Mouse (Mus musculus) lung, adult 2 months (tissue): Measurements from ENCODE around the gene Lsamp. TPM values are rescaled to one million over a fixed set of nuclear protein-coding genes. Genes with fewer than 3 reads are reported as not detected.

Experiments
- DNase-seq: peaks from one replicate; pipeline ENCODE4 v3.0.0; 2022
- H3K4me1 ChIP-seq: fragments of 200-500 bp; 2 replicates; pipeline ENCODE4 v1.6.1; 2011; ENCODE audit warnings: low read length; ENCODE audit not compliant: control insufficient read depth, insufficient read depth
- H3K4me3 ChIP-seq: fragments of 200-500 bp; replicated peaks from 2 replicates; pipeline ENCODE3; 2011; ENCODE audit warnings: low read depth, mild to moderate bottlenecking, control low read depth, low read length; ENCODE audit errors: extremely low read depth
- CTCF ChIP-seq: fragments of 200-500 bp; IDR thresholded peaks from 2 replicates; pipeline ENCODE4 v1.5.1; 2011; ENCODE audit warnings: mild to moderate bottlenecking, low read length, control low read depth; ENCODE audit not compliant: insufficient read depth
- POLR2A ChIP-seq: fragments of 200-500 bp; IDR thresholded peaks from 2 replicates; pipeline ENCODE4 v1.6.1; 2011; ENCODE audit warnings: low read depth, mild to moderate bottlenecking, control low read depth, low read length, borderline replicate concordance; ENCODE audit errors: extremely low read depth
- WGBS: fragments of 180-500 bp; shearing (Covaris S2); methylation state at CpG from one replicate; pipeline ENCODE4 v1.1.7; 2018; 5-methylcytosine and 5-hydroxymethylcytosine counted together
- polyA plus RNA-seq: library from polyadenylated mRNA; depleted of rRNA; stranded (reverse); fragments of >200 nt; gene quantifications from 2 replicates; pipeline ENCODE4 v1.2.3, GENCODE M21; 2012

Gene Lsamp
- polyA plus RNA-seq, 1 experiment, result 0.28 TPM

DNA sequence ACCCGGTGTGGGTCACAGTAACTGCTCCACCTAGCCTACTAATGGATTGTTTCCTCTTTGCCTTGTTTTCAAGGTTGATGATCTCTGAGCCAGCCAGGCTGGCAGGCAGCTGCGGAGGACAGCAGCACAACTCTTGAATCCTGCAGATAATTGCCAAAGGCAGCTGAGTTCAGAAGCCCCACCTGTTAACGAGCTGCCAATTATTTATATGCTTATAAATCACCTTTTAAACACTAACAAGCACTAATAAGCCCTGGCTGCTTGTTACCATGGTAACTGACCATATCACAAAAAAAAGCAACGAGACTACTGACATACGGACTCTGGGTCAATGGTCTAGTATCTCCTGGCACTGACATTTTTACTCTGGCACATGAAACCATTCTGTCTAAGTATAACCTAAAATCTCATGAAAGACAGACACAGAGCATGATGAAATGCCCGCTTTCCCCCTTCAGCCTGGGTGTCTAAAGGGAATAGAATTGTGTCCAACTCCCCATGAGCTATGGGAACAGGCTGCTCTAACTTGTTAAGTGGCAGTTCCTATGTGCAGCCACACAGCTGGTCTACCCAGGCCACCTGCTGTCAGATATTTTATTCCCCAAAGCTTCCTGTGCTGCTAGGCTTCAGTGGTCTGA is 1526.9 kb downstream of the Lsamp start:
- Histone ChIP-seq H3K4me1 (no peaks in the 10 kb centered on the region), H3K4me3 (no peak overlapping the region)
- TF ChIP-seq POLR2A, result no peak
- no peak for TF ChIP-seq CTCF
- 56% methylated on average over 6 of the region's 6 CpGs for WGBS
- DNase-seq, result no peak

DNA sequence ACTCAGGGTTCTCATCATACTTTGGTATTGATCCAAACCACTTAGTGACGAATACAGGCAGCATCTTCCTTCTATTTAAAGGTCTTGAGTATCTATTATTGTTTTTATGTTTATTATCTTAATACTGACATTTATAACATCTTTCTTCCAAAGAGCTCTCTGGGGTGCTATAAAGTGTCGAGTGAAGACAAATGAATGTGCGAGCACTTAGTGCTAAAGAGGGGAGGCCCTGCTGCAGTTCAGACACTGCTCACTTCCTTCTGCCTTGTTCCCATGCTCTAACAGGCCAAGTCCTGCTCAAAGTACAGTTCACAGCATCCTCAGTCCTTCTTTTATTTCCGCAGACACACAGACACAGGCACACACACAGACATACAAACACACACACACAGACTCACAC is 1537.4 kb downstream of the Lsamp start:
- Histone ChIP-seq H3K4me1 (no peaks in the 10 kb centered on the region), H3K4me3 (no peak overlapping the region)
- DNase-seq, result no peak
- 56% methylated on average over 4 of the region's 4 CpGs for WGBS
- no peak for TF ChIP-seq CTCF
- TF ChIP-seq POLR2A, result no peak

DNA sequence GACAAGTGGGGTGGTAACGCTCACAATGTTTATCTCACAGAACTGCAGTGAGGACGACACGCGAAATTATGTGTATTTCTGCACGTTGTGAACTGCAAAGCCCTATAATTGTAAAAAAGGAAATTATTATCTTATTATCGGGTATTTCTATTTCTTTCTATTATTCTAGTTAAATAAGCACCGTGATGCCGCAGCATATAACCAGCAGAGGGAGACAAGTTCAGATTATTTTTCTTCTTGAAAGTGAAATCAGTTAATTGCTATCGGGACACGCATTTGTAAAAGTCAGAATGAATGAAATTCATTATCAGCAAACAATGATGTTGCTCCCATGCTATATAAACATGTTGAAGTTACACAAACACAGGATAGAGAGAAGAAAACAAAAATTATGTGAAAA is 1540.1 kb downstream of the Lsamp start:
- Histone ChIP-seq H3K4me1 (no peaks in the 10 kb centered on the region), H3K4me3 (no peak overlapping the region)
- no peak for DNase-seq
- TF ChIP-seq POLR2A (no peak), CTCF (no peak)
- WGBS, result 44% methylated on average over 10 of the region's 10 CpGs

DNA sequence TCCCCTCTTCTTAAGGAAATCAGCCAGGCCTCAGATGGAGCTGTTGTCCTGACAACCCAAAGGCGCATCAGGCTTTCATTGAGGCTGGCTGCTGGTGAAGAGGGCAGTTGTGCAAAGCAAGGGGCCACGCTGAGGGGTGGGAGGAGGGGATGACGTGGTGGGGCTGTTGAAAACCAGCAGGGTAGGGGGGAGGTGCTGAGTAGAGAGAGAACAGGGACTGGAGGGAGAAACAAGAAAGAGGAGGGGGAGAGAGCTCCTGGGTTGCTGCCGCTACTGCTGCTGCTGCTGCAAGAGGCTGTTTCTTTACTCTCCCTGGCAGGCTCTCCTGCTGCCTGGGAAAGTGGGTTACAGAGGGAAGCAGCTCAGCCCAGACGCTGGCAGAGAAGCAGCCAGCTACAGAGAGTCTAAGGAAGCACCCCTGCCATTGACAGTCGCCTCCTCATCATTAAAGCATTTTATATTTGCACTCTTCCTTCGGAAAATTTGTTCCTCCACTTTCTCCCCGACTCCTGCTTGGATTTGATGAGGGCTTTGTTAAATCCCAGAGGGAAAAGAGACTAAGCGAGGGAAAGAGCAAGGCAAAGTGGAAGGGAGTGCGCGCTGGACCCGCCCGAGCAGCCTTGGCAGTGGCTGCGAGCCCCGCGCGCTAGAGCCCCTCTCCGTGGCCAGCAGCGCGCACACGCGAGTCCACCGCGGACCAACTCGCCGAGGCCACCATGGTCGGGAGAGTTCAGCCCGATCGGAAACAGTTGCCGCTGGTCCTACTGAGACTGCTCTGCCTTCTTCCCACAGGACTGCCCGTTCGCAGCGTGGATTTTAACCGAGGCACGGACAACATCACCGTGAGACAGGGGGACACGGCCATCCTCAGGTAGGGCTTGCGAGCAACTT is 1548.7 kb downstream of the Lsamp start:
- TF ChIP-seq POLR2A, result no peak
- TF ChIP-seq CTCF, result no peak
- 2% methylated on average over 38 of the region's 38 CpGs for WGBS
- H3K4me1 ChIP-seq, result peaks cover 2% of the 10 kb centered on the region; the same call in 1 of the 2 replicates
- H3K4me3 ChIP-seq, result peak overlapping the region; percentile 29
- no peak for DNase-seq

DNA sequence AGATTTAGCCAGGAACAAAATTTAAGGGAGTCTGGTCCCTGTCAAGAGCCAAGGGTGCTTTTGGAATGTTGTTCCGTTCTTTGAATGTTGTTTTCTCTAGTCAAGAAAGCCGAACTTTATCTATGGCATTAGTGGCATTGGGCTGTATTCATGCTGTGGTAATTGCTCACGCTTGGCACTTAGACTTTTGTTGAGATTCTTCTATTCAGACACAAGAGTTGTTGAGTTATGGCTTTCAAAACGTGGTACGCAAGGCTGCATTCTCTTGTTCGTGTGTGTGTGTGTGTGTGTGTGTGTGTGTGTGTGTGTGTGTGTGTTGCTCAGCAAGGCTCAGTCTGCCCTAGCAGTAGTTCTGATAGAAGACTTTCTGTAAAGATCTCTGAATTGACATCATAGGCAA is 1549.5 kb downstream of the Lsamp start:
- H3K4me1 ChIP-seq, result peaks cover 2% of the 10 kb centered on the region; the same call in 1 of the 2 replicates
- H3K4me3 ChIP-seq, result no peak overlapping the region
- DNase-seq, result no peak
- TF ChIP-seq CTCF (no peak), POLR2A (no peak)
- WGBS, result 15% methylated on average over 6 of the region's 6 CpGs

DNA sequence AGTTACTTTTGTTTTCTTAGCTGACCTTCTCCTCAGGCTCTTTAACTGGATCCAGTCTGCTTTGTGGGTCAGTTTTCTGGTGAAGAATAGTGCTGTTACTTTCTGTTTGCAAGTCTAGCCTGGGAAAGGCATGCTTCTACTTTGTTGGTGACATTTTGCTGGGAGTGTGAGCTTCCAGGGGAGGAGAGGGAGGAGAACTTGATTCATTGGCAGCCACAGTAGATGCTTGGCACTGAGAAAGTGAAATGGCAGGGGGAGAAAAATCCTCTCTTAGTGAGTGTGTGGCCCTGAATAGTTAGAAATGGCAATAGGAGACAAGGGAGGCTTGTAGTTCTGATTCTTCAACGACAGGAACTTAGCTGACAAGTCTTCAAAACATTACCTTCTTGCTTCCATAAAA is 1551.6 kb downstream of the Lsamp start:
- no peak for DNase-seq
- 41% methylated on average over 1 of the region's 1 CpGs for WGBS
- H3K4me3 ChIP-seq, result no peak overlapping the region
- TF ChIP-seq CTCF (no peak), POLR2A (no peak)
- H3K4me1 ChIP-seq, result peaks cover 2% of the 10 kb centered on the region; the same call in 1 of the 2 replicates

DNA sequence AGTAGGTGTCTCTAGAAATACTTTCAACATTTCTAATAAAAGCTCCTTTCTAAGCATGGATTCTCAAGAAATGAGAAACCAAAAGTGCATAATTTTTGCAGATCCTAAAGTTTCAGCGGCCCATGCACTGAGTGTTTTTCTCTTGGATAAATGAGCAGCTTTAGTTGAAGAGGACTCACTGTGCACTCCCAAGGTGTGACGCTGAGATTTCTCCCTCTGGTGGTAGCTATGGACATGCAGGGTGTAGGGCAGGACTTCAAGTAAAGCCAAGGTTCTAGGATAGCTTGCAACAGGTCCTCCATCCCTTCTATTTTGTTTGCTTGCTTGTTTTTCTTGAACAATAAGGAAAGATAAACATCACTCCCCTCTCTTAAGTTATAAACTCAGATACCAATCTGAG is 1558.5 kb downstream of the Lsamp start:
- WGBS, result 48% methylated on average over 2 of the region's 2 CpGs
- no peak for DNase-seq
- no peaks in the 10 kb centered on the region for H3K4me1 ChIP-seq
- H3K4me3 ChIP-seq, result no peak overlapping the region
- TF ChIP-seq CTCF (no peak), POLR2A (no peak)

DNA sequence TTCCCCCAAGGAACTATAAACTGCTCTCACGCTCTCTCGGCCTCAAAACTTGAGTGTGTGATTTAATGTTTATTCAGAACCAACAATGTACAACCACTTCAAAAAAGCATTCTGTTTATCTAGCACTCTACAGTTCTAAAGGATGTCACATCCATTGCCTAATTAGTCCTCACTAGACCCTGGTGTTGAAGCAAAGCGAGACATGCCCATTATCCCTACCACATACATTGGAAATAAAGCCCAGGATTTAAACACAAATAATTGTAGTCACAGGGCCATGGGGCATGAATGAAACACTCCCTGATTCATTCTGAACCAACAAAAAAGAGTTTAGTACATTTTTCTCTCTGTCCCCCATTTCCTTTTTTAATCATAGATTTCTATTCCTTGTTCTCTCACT is 1567.0 kb downstream of the Lsamp start:
- H3K4me1 ChIP-seq, result no peaks in the 10 kb centered on the region
- TF ChIP-seq CTCF, result no peak
- TF ChIP-seq POLR2A, result no peak
- H3K4me3 ChIP-seq, result no peak overlapping the region
- DNase-seq, result no peak
- WGBS, result 70% methylated on average over 3 of the region's 3 CpGs

DNA sequence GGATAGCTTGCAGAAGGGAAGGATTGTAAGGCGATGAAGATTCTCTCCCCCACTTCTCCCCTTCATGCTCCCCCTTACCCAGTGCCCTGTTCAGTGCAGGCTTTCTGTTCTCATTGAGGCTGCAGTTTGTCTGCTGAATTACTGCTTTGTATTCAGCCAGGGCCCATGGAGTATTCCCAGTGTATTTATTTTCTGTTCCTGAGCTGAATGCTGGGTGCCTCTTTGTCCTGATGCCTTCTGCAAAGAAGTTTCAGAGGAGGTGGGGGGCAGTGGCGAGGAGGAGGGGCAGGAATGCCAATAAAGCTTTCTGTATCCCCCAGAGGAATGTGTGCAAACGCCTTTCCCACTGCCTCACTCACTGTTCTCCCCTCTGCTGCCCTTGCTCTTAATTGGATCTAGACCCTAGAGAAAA is 1567.7 kb downstream of the Lsamp start:
- no peak for DNase-seq
- TF ChIP-seq POLR2A (no peak), CTCF (no peak)
- Histone ChIP-seq H3K4me1 (no peaks in the 10 kb centered on the region), H3K4me3 (no peak overlapping the region)
- 19% methylated on average over 3 of the region's 3 CpGs for WGBS

DNA sequence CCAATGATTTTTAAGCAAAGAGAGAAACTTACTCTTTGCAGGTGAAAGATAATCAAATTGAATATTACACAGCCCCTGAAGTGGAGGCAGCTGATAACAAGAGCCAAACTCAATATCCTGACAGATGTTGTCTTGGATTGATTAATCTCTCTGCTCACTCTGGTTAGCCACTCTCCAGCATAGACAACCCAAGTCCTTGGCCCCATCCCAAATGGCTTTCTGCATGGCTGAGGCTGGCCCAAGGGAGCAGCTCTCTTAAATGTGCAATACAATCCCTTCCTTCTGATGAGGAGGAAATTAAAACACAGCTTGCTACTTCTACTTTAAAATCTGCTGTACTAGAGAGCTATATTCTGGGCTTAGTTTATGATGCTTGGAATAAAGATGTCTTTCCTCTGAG is 1572.9 kb downstream of the Lsamp start:
- TF ChIP-seq POLR2A, result no peak
- TF ChIP-seq CTCF, result no peak
- DNase-seq, result no peak
- no peaks in the 10 kb centered on the region for H3K4me1 ChIP-seq
- H3K4me3 ChIP-seq, result no peak overlapping the region
